8 mouse cellular contexts compared by ENCODE assay signal in the genomic region with DNA sequence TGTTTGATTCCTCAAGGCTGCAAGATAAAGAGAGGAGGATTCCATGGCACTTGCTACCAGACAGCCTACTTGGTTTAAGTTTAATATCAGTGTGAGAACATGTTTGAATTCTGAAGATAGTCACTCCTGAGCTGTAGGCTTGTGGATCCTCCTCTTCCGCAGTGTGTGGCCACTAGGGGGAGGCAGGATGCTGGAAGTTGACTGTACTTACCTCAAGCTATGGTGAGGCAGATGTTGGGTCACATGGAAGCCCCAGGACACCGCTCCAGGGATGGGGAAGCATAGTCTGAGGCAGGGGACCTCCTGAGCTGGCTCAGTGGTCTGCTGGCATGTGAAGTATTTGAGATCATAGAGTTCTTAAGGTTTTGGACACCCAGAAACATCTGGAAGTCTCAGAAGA.
DNase-seq lines count a peak whose midpoint lies in the region; ATAC-seq and TF ChIP-seq lines count a peak whose summit lies in the region.
"Had no signal": no experiment of that assay in that cellular context is flagged by ENCODE, and none has a peak within 500 bp of the region (broad histone marks: within the 10 kb centered on the region; RNA-seq: fewer than 3 reads in every experiment).

No protein-coding gene starts in this region.

- ATAC-seq in kidney, embryonic 15.5 days (replicated peaks; ENCODE audit: low FRiP score): no peak
- ATAC-seq in inflammation-experienced regulatory T-cells, adult 6 months: no peak
- ATAC-seq in hindbrain, embryonic 14.5 days (ENCODE audit: low FRiP score): no peak

- no peaks in the 10 kb centered on the region for H3K4me1 ChIP-seq in kidney, embryonic 15.5 days
- no peaks in the 10 kb centered on the region for H3K4me1 ChIP-seq in hindbrain, embryonic 14.5 days (replicated peaks; ENCODE audit: control insufficient read depth, insufficient read depth, low read length)
- H3K4me1 ChIP-seq: neural tube, embryonic 13.5 days had no signal

- no peaks in the 10 kb centered on the region for H3K9me3 ChIP-seq in kidney, embryonic 15.5 days (replicated peaks)
- no peaks in the 10 kb centered on the region for H3K9me3 ChIP-seq in hindbrain, embryonic 14.5 days (ENCODE audit: control insufficient read depth, low read length)
- H3K9me3 ChIP-seq: neural tube, embryonic 13.5 days had no signal

- 38% methylated on average over 2 of the region's 2 CpGs for WGBS in kidney, embryonic 15.5 days
- WGBS in hindbrain, embryonic 14.5 days: 29% methylated on average over 2 of the region's 2 CpGs

- H3K27me3 ChIP-seq in kidney, embryonic 15.5 days: no peaks in the 10 kb centered on the region
- H3K27me3 ChIP-seq in hindbrain, embryonic 14.5 days (ENCODE audit: control insufficient read depth, insufficient read depth, low read length): no peaks in the 10 kb centered on the region
- H3K27me3 ChIP-seq: neural tube, embryonic 13.5 days had no signal

- intact Hi-C loops in left cerebral cortex, adult 2 months (cut with DNase I): no loop called here

- no peak overlapping the region for H3K27ac ChIP-seq in kidney, embryonic 15.5 days
- H3K27ac ChIP-seq in left cerebral cortex, adult 2 months: no peak overlapping the region
- H3K27ac ChIP-seq in hindbrain, embryonic 14.5 days: no peak overlapping the region
- H3K27ac ChIP-seq: neural tube, embryonic 13.5 days had no signal

- H3K36me3 ChIP-seq in kidney, embryonic 15.5 days: no peaks in the 10 kb centered on the region
- no peaks in the 10 kb centered on the region for H3K36me3 ChIP-seq in hindbrain, embryonic 14.5 days (replicated peaks; ENCODE audit: control insufficient read depth, insufficient read depth)
- H3K36me3 ChIP-seq: neural tube, embryonic 13.5 days had no signal

- TF ChIP-seq CTCF in left cerebral cortex, adult 2 months (IDR thresholded peaks at IDR 0.05): peak; percentile 62

- H3K4me3 ChIP-seq in kidney, embryonic 15.5 days (replicated peaks): no peak overlapping the region
- no peak overlapping the region for H3K4me3 ChIP-seq in left cerebral cortex, adult 2 months
- H3K4me3 ChIP-seq in hindbrain, embryonic 14.5 days (replicated peaks; ENCODE audit: low read length): no peak overlapping the region
- H3K4me3 ChIP-seq: neural tube, embryonic 13.5 days had no signal

- H3K9ac ChIP-seq in kidney, embryonic 15.5 days: no peak overlapping the region
- no peak overlapping the region for H3K9ac ChIP-seq in hindbrain, embryonic 14.5 days
- H3K9ac ChIP-seq: neural tube, embryonic 13.5 days had no signal

- H3K4me2 ChIP-seq in kidney, embryonic 15.5 days: no peak overlapping the region
- H3K4me2 ChIP-seq in hindbrain, embryonic 14.5 days (replicated peaks): no peak overlapping the region
- H3K4me2 ChIP-seq: neural tube, embryonic 13.5 days had no signal

- peak; percentile 1 to 46 for DNase-seq in kidney, adult 8-10 months
- peak; percentile 9 for DNase-seq in MEL-GATA-1-ER (ENCODE audit: extremely low read depth, low read depth)
- peak; percentile 4 for DNase-seq in embryo, embryonic 11.5 days (ENCODE audit: low read depth, low spot score)
- DNase-seq in left cerebral cortex, adult 2 months (ENCODE audit: extremely low spot score in 1 of 2, low spot score in 2 of 2): peak; percentile 10 to 25
- no peak for DNase-seq in hindbrain, embryonic 14.5 days (ENCODE audit: low spot score)
